Mouse (Mus musculus) C2C12 (cell line): ENCODE measurements around the gene Ccdc159. TPM values are rescaled to one million over a fixed set of nuclear protein-coding genes. Genes with fewer than 3 reads are reported as not detected.

Experiments used
- H3K27me3 ChIP-seq: one replicate; pipeline ENCODE4 v1.6.1; 2011; ENCODE audit not compliant: control insufficient read depth, insufficient read depth, insufficient read length
- H3K36me3 ChIP-seq: one replicate; pipeline ENCODE4 v1.6.1; 2011; ENCODE audit not compliant: control insufficient read depth, insufficient read depth
- H3K4me3 ChIP-seq: one replicate; pipeline ENCODE4 v1.5.1; 2011; ENCODE audit warnings: mild to moderate bottlenecking, control low read depth; ENCODE audit not compliant: poor library complexity, insufficient read depth, severe bottlenecking
- H3K79me2 ChIP-seq: one replicate; pipeline ENCODE4 v1.6.1; 2011; ENCODE audit not compliant: control insufficient read depth, insufficient read depth
- H3K79me3 ChIP-seq: one replicate; pipeline ENCODE4 v1.6.1; 2011; ENCODE audit warnings: low read depth, control low read depth
- H3ac ChIP-seq: one replicate; pipeline ENCODE3; 2011; ENCODE audit warnings: low read depth; ENCODE audit not compliant: control insufficient read depth, insufficient read length
- CEBPB ChIP-seq: IDR thresholded peaks from one replicate; pipeline ENCODE4 v1.6.1; 2011; ENCODE audit warnings: low read depth, mild to moderate bottlenecking, control low read depth, moderate library complexity
- CTCF ChIP-seq: IDR thresholded peaks from one replicate; pipeline ENCODE4 v1.5.1; 2011; ENCODE audit not compliant: control insufficient read depth, insufficient read depth, insufficient read length
- FOSL1 ChIP-seq: IDR thresholded peaks from one replicate; pipeline ENCODE4 v1.8.0; 2011; ENCODE audit warnings: mild to moderate bottlenecking, low read length; ENCODE audit not compliant: poor library complexity, insufficient read depth, severe bottlenecking
- MAX ChIP-seq: IDR thresholded peaks from one replicate; pipeline ENCODE4 v1.6.1; 2011; ENCODE audit warnings: mild to moderate bottlenecking, control low read depth
- MYOD1 ChIP-seq: IDR thresholded peaks from one replicate; pipeline ENCODE4 v1.6.1; 2011; ENCODE audit warnings: low read depth; ENCODE audit not compliant: control insufficient read depth, insufficient read length
- MYOG ChIP-seq: IDR thresholded peaks from one replicate; pipeline ENCODE4 v1.6.1; 2011; ENCODE audit not compliant: control insufficient read depth, insufficient read length; ENCODE audit errors: extremely low read depth
- USF1 ChIP-seq: IDR thresholded peaks from one replicate; pipeline ENCODE4 v1.6.1; 2011; ENCODE audit warnings: low read depth, mild to moderate bottlenecking, control low read depth, moderate library complexity
- polyA plus RNA-seq: library from polyadenylated mRNA; unstranded; fragments of >200 nt; fragmentation: generic; extraction: Trizol; gene quantifications from one replicate; pipeline ENCODE4 v1.2.1, GENCODE M21; 2012; ENCODE audit warnings: missing spikeins

The Ccdc159 gene
- polyA plus RNA-seq, 1 experiment = 1.1 TPM

- no peak overlapping the region for H3ac ChIP-seq
- no peaks in the 10 kb centered on the region for H3K27me3 ChIP-seq
- no peak overlapping the region for H3K4me3 ChIP-seq
- no peaks in the 10 kb centered on the region for H3K36me3 ChIP-seq
- no peak for TF ChIP-seq MAX
- TF ChIP-seq MYOD1 = no peak
- TF ChIP-seq CTCF = no peak
- TF ChIP-seq CEBPB = no peak
- TF ChIP-seq FOSL1 = no peak
- no peak for TF ChIP-seq MYOG
- no peak for TF ChIP-seq USF1
- H3K79me3 ChIP-seq = no peaks in the 10 kb centered on the region
- H3K79me2 ChIP-seq = no peaks in the 10 kb centered on the region
Observed at GRCm38 (mm10) chr9:21948146-21948545, 20.9 kb downstream of the Ccdc159 start.

GRCm38 (mm10) chr9:21948790-21949189, 21.5 kb downstream of the Ccdc159 start:
- H3K79me3 ChIP-seq = no peaks in the 10 kb centered on the region
- H3K79me2 ChIP-seq = no peaks in the 10 kb centered on the region
- no peak overlapping the region for H3K4me3 ChIP-seq
- H3K36me3 ChIP-seq = no peaks in the 10 kb centered on the region
- no peaks in the 10 kb centered on the region for H3K27me3 ChIP-seq
- H3ac ChIP-seq = no peak overlapping the region
- TF ChIP-seq MAX (no peak), CTCF (no peak), FOSL1 (no peak), MYOD1 (no peak), USF1 (no peak), CEBPB (no peak), MYOG (no peak)

DNA sequence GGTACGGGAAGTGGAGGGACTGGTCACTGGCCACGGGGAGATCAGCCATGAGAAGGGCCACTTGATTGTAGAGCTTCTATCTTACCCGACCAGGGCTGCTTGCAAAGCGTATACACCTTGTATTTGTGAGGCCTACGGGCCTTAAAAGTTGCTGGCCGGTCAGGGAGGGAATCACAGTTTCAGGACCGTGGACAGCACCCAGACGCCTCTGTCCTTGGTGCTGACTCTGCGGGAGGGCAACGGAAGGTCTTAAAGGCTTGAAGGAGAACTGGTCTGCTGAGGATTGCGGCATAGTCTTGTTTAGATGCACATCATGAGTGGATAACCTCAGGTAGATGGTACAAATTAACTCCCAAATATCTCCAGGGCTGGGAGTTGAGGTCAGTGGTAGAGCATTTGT, 23.1 kb downstream of the Ccdc159 start:
- no peak for TF ChIP-seq CEBPB
- TF ChIP-seq MAX = peak; percentile 83
- TF ChIP-seq CTCF = no peak
- TF ChIP-seq MYOG = no peak
- no peaks in the 10 kb centered on the region for H3K36me3 ChIP-seq
- no peak overlapping the region for H3ac ChIP-seq
- H3K79me3 ChIP-seq = no peaks in the 10 kb centered on the region
- H3K79me2 ChIP-seq = no peaks in the 10 kb centered on the region
- no peak overlapping the region for H3K4me3 ChIP-seq
- H3K27me3 ChIP-seq = no peaks in the 10 kb centered on the region

DNA sequence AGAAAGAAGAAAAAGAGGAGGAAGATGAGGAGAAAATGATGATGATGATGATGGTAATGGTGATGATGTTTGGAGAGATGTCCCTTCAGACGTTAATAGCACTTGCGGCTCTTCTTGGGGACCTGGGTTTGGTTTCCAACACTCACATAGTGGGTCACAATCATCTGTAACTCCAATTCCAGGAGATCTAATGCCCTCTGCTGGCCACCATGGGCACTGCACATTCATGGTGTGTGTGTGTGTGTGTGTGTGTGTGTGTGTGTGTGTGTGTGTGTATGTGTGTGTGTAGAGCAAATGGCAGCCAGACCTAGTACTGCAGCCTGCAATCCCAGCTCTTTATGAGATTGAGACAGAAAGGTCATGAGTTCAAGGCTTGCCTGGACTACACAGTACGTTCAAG, 24.7 kb downstream of the Ccdc159 start:
- H3K27me3 ChIP-seq = no peaks in the 10 kb centered on the region
- H3K36me3 ChIP-seq = no peaks in the 10 kb centered on the region
- no peak overlapping the region for H3ac ChIP-seq
- no peak overlapping the region for H3K4me3 ChIP-seq
- no peaks in the 10 kb centered on the region for H3K79me2 ChIP-seq
- no peak for TF ChIP-seq MAX
- no peak for TF ChIP-seq MYOD1
- no peak for TF ChIP-seq USF1
- TF ChIP-seq CTCF = no peak
- no peak for TF ChIP-seq MYOG
- TF ChIP-seq FOSL1 = no peak
- no peak for TF ChIP-seq CEBPB
- H3K79me3 ChIP-seq = no peaks in the 10 kb centered on the region

- no peaks in the 10 kb centered on the region for H3K79me3 ChIP-seq
- no peak overlapping the region for H3ac ChIP-seq
Observed at GRCm38 (mm10) chr9:21953600-21953999, 26.3 kb downstream of the Ccdc159 start.

GRCm38 (mm10) chr9:21954635-21955034, 27.4 kb downstream of the Ccdc159 start:
- no peaks in the 10 kb centered on the region for H3K27me3 ChIP-seq
- H3ac ChIP-seq = no peak overlapping the region
- TF ChIP-seq MYOD1 (no peak), MYOG (no peak), MAX (no peak), USF1 (no peak), CTCF (no peak), FOSL1 (no peak), CEBPB (no peak)
- H3K4me3 ChIP-seq = no peak overlapping the region
- H3K79me2 ChIP-seq = no peaks in the 10 kb centered on the region
- H3K79me3 ChIP-seq = no peaks in the 10 kb centered on the region
- no peaks in the 10 kb centered on the region for H3K36me3 ChIP-seq

More at GRCm38 (mm10) chr9:21953600-21953999, 26.3 kb downstream of the Ccdc159 start:
- no peak for TF ChIP-seq CEBPB
- no peak for TF ChIP-seq FOSL1
- no peak for TF ChIP-seq CTCF
- no peak for TF ChIP-seq USF1
- no peak for TF ChIP-seq MYOD1
- TF ChIP-seq MAX = no peak
- no peak for TF ChIP-seq MYOG
- no peaks in the 10 kb centered on the region for H3K79me2 ChIP-seq
- H3K4me3 ChIP-seq = no peak overlapping the region
- no peaks in the 10 kb centered on the region for H3K36me3 ChIP-seq
- no peaks in the 10 kb centered on the region for H3K27me3 ChIP-seq
